Mouse (Mus musculus) erythroblast, embryonic 14.5 days (primary cell): ENCODE results near the gene Fgfr2.

Experiments used
- GATA1 ChIP-seq: IDR thresholded peaks from 2 replicates; pipeline ENCODE4 v1.6.1; 2012; ENCODE audit warnings: low read length, inconsistent platforms, mixed read lengths
- TAL1 ChIP-seq: IDR thresholded peaks from 3 replicates; pipeline ENCODE4 v1.6.1; 2012; ENCODE audit warnings: low read length, inconsistent platforms, mixed read lengths

GRCm38 (mm10) chr7:133155621-133156020 is 32.5 kb upstream of the Fgfr2 start:
- TF ChIP-seq GATA1 (no peak), TAL1 (no peak)
